Mouse (Mus musculus) WW6 (cell line): ENCODE data around the gene Apobr.

Experiments used
- DNase-seq: peaks from one replicate; pipeline ENCODE4 v3.0.0-alpha.2; 2013; ENCODE audit warnings: low read depth, low spot score

Apobr gene

GRCm38 (mm10) chr7:126598919-126599318 lies 14.2 kb downstream of the Apobr start:
- no peak for DNase-seq

- DNase-seq, result no peak
Observed at GRCm38 (mm10) chr7:126601896-126602295, 17.2 kb downstream of the Apobr start.

- no peak for DNase-seq
Observed at GRCm38 (mm10) chr7:126602650-126603049, 17.9 kb downstream of the Apobr start.

- DNase-seq, result no peak
Observed at GRCm38 (mm10) chr7:126606611-126607010, 21.9 kb downstream of the Apobr start.

- no peak for DNase-seq
Observed at GRCm38 (mm10) chr7:126607064-126607463, 22.3 kb downstream of the Apobr start.

- DNase-seq, result no peak
Observed at GRCm38 (mm10) chr7:126607796-126608195, 23.1 kb downstream of the Apobr start.

GRCm38 (mm10) chr7:126612736-126613135 lies 28.0 kb downstream of the Apobr start:
- no peak for DNase-seq

GRCm38 (mm10) chr7:126616707-126617106 lies 32.0 kb downstream of the Apobr start:
- DNase-seq, result no peak

- DNase-seq, result no peak
Observed at GRCm38 (mm10) chr7:126619559-126620275, 35.0 kb downstream of the Apobr start.

GRCm38 (mm10) chr7:126621452-126622359 lies 37.0 kb downstream of the Apobr start:
- no peak for DNase-seq

- no peak for DNase-seq
Observed at GRCm38 (mm10) chr7:126623381-126623780, 38.6 kb downstream of the Apobr start.

GRCm38 (mm10) chr7:126624774-126625173 lies 40.0 kb downstream of the Apobr start:
- DNase-seq, result no peak

- no peak for DNase-seq
Observed at GRCm38 (mm10) chr7:126625369-126625768, 40.6 kb downstream of the Apobr start.

- no peak for DNase-seq
Observed at GRCm38 (mm10) chr7:126625807-126626600, 41.3 kb downstream of the Apobr start.

GRCm38 (mm10) chr7:126628111-126628510 lies 43.4 kb downstream of the Apobr start:
- DNase-seq, result no peak

- DNase-seq, result no peak
Observed at GRCm38 (mm10) chr7:126629915-126630314, 45.2 kb downstream of the Apobr start.

GRCm38 (mm10) chr7:126630824-126631518 lies 46.2 kb downstream of the Apobr start, which contains the start of gene Nupr1:
TSS of gene Nupr1 (minus strand) at chr7:126630861.
- DNase-seq, result no peak

GRCm38 (mm10) chr7:126632478-126632877 lies 47.7 kb downstream of the Apobr start:
- DNase-seq, result no peak

- no peak for DNase-seq
Observed at GRCm38 (mm10) chr7:126635375-126635774, 50.6 kb downstream of the Apobr start.

GRCm38 (mm10) chr7:126636733-126637520 lies 52.2 kb downstream of the Apobr start:
- no peak for DNase-seq
